Mouse (Mus musculus) embryonic facial prominence, embryonic 14.5 days (tissue): ENCODE measurements around the gene Gpc1. TPM values are rescaled to one million over a fixed set of nuclear protein-coding genes. Genes with fewer than 3 reads are reported as not detected.
A peak's percentile ranks its signal among the peaks of the same experiment; 100 is the strongest.

ENCODE experiments used
- ATAC-seq: fragments of 200-750 bp; cut with Nextera tagmentation; 2 replicates; pipeline ENCODE4 v1.8.0; 2017; ENCODE audit warnings: low read depth, moderate number of reproducible peaks, moderate TSS enrichment
- DNase-seq: peaks from one replicate; pipeline ENCODE4 v3.0.0-alpha.2; 2015; ENCODE audit warnings: low spot score
- H3K27ac ChIP-seq: fragments of 300-500 bp; sonication (generic); replicated peaks from 2 replicates; pipeline ENCODE4 v1.5.1; 2014; ENCODE audit warnings: low read depth, mild to moderate bottlenecking, low read length, moderate library complexity
- H3K27me3 ChIP-seq: fragments of 300-500 bp; sonication (generic); replicated peaks from 2 replicates; pipeline ENCODE4 v1.6.1; 2014; ENCODE audit warnings: low read length; ENCODE audit not compliant: control insufficient read depth, insufficient read depth
- H3K36me3 ChIP-seq: fragments of 300-500 bp; sonication (generic); 2 replicates; pipeline ENCODE4 v1.6.1; 2014; ENCODE audit warnings: low read length, mixed read lengths; ENCODE audit not compliant: control insufficient read depth, insufficient read depth
- H3K4me1 ChIP-seq: fragments of 300-500 bp; sonication (generic); 2 replicates; pipeline ENCODE4 v1.6.1; 2014; ENCODE audit warnings: antibody characterized with exemption, low read length; ENCODE audit not compliant: control insufficient read depth, insufficient read depth
- H3K4me2 ChIP-seq: fragments of 300-500 bp; sonication (generic); 2 replicates; pipeline ENCODE4 v1.6.1; 2014; ENCODE audit warnings: low read depth, mild to moderate bottlenecking, low read length, moderate library complexity, mixed read lengths
- H3K4me3 ChIP-seq: fragments of 300-500 bp; sonication (generic); 2 replicates; pipeline ENCODE4 v1.5.1; 2014; ENCODE audit warnings: low read depth, mild to moderate bottlenecking, low read length
- H3K9ac ChIP-seq: fragments of 300-500 bp; sonication (generic); 2 replicates; pipeline ENCODE4 v1.6.1; 2014; ENCODE audit warnings: low read depth, mild to moderate bottlenecking, low read length, moderate library complexity, mixed read lengths
- H3K9me3 ChIP-seq: fragments of 300-500 bp; sonication (generic); 2 replicates; pipeline ENCODE4 v1.6.1; 2016; ENCODE audit warnings: low read length; ENCODE audit not compliant: control insufficient read depth
- WGBS: fragments of 180-500 bp; shearing (Covaris S2); extraction: QIAGEN DNeasy Blood & Tissue Kit; methylation state at CpG from one replicate; pipeline ENCODE4 v1.1.7; 2014; 5-methylcytosine and 5-hydroxymethylcytosine counted together
- polyA plus RNA-seq: library from polyadenylated mRNA; unstranded; fragments of >200 nt; fragmentation: Nextera tagmentation; extraction: Ambion mirVana; gene quantifications from 2 replicates; pipeline ENCODE4 v1.2.1, GENCODE M21; 2014

Gene Gpc1
- polyA plus RNA-seq, 1 experiment from 2014 or later, result 104 TPM

GRCm38 (mm10) chr1:92840231-92840890 lies 8.9 kb downstream of the Gpc1 start:
- Histone ChIP-seq H3K4me3 (no peak overlapping the region), H3K27me3 (no peaks in the 10 kb centered on the region), H3K4me1 (0 out of 2 replicates have a peak, but pooled peaks cover 6% of the 10 kb centered on the region), H3K4me2 (no peak overlapping the region), H3K9ac (no peak overlapping the region), H3K9me3 (no peaks in the 10 kb centered on the region), H3K27ac (no peak overlapping the region), H3K36me3 (peaks cover 3% of the 10 kb centered on the region; the same call in 1 of the 2 replicates)
- ATAC-seq, result no peak
- WGBS, result 83% methylated on average over 8 of the region's 8 CpGs
- DNase-seq, result no peak

DNA sequence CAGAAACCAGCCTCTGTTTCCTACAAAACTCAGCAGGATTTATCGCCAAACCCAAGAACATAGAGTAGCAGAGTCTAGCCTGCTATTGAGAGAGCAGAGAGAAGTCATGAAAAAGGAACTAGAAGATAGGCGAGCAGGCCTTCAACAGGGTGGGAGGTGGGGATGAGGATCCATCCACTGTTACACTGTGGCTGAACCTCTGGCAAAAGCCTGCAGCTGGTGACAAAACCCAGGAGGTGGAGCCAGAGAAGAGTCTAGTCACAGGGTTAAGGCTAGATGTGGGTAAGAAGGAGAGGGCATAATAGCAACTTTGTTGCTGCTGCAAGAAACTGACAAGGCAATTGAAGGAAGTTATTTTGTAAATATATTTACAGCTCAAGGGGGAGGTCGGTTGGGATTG lies 10.0 kb downstream of the Gpc1 start:
- no peak for ATAC-seq
- H3K27me3 ChIP-seq, result no peaks in the 10 kb centered on the region
- WGBS, result 65% methylated on average over 3 of the region's 3 CpGs

DNA sequence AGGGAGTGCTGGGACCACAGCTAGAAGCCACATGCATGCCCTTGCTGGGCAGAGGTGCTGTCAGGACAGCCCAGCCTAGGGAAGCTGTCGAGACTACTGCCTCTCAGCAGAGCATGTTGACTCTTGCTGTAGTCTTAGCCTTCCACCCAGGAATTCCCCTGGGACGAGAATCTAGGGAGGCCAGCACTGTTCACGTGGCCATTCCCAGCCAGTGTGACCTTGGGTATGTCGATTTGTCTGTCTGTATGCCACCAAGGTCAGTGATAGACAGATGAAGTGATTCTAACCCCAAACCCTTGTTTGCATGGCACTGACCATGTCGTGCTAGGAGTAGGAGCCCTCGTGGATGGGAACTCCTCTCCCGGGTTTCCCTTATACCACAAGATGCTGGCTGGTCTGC lies 14.4 kb downstream of the Gpc1 start:
- DNase-seq (no peak), ATAC-seq (no peak)
- Histone ChIP-seq H3K4me3 (no peak overlapping the region), H3K9ac (no peak overlapping the region), H3K4me1 (peaks cover 18% of the 10 kb centered on the region; the same call in 1 of the 2 replicates), H3K27me3 (no peaks in the 10 kb centered on the region), H3K4me2 (no peak overlapping the region), H3K36me3 (no peaks in the 10 kb centered on the region), H3K27ac (no peak overlapping the region), H3K9me3 (no peaks in the 10 kb centered on the region)
- 71% methylated on average over 7 of the region's 7 CpGs for WGBS

More for the DNA sequence above, 10.0 kb downstream of the Gpc1 start:
- Histone ChIP-seq H3K4me3 (no peak overlapping the region), H3K27ac (no peak overlapping the region), H3K36me3 (no peaks in the 10 kb centered on the region; the same call in 1 of the 2 replicates), H3K9ac (no peak overlapping the region), H3K4me2 (no peak overlapping the region), H3K9me3 (no peaks in the 10 kb centered on the region), H3K4me1 (0 out of 2 replicates have a peak, but pooled peaks cover 6% of the 10 kb centered on the region)
- DNase-seq, result no peak

GRCm38 (mm10) chr1:92847873-92848839 lies 16.7 kb downstream of the Gpc1 start:
- Histone ChIP-seq H3K9me3 (no peaks in the 10 kb centered on the region), H3K27ac (peak overlapping the region; percentile 10; the same call in 1 of the 2 replicates), H3K36me3 (peaks cover 1% of the 10 kb centered on the region; the same call in 1 of the 2 replicates), H3K27me3 (no peaks in the 10 kb centered on the region), H3K4me3 (peak overlapping the region; percentile 39), H3K4me2 (peak overlapping the region; percentile 63), H3K9ac (peak overlapping the region; percentile 41), H3K4me1 (peaks cover 18% of the 10 kb centered on the region; the same call in 1 of the 2 replicates)
- DNase-seq (peak; percentile 69), ATAC-seq (peak; percentile 68)
- WGBS, result 13% methylated on average over 41 of the region's 41 CpGs

GRCm38 (mm10) chr1:92849491-92849890 lies 18.0 kb downstream of the Gpc1 start:
- DNase-seq (no peak), ATAC-seq (no peak)
- peak overlapping the region; percentile 63 for H3K4me2 ChIP-seq
- H3K4me3 ChIP-seq, result no peak overlapping the region
- 0 out of 2 replicates have a peak overlapping the region, but pooled peaks have one; percentile 5 for H3K27ac ChIP-seq
- WGBS, result 64% methylated on average over 2 of the region's 2 CpGs
- H3K27me3 ChIP-seq, result no peaks in the 10 kb centered on the region
- peaks cover 13% of the 10 kb centered on the region; the same call in 1 of the 2 replicates for H3K36me3 ChIP-seq
- peak overlapping the region; percentile 41; the same call in 1 of the 2 replicates for H3K9ac ChIP-seq
- H3K9me3 ChIP-seq, result no peaks in the 10 kb centered on the region
- peaks cover 18% of the 10 kb centered on the region; the same call in 1 of the 2 replicates for H3K4me1 ChIP-seq

DNA sequence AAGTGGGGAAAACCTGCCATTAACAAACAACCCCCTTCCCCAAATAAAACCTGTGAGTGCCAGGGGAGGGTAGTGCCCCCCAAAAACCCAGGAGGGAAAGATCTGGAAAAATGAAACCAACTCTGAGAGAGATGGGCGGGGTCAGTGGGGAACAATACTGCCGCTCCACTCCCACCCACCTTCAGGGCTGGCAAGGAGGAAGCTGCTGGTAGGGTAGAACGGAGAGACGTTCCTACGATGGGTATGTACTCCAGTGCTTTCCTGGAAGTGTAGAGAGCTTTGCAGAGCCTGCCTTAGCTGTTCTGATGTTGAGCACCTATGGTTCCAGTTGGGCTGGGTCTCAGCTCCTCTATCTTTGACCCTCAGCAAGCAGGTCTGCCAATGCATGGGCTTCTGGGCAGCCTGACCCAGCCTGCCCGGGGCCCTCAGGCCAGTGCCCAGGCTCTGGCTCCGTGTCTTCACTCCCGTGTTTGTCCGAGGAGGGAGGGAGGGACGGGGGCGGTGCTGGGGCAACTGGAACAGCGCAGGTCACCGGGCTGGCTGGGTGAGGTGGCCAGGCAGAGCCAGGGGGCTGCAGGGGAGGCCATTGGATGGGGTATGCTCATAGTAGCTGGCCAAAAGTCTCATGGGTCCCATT lies 18.6 kb downstream of the Gpc1 start:
- Histone ChIP-seq H3K4me1 (peaks cover 18% of the 10 kb centered on the region; the same call in 1 of the 2 replicates), H3K9me3 (no peaks in the 10 kb centered on the region), H3K9ac (no peak overlapping the region), H3K4me3 (no peak overlapping the region), H3K36me3 (peaks cover 19% of the 10 kb centered on the region; the same call in 1 of the 2 replicates), H3K27ac (no peak overlapping the region), H3K4me2 (peak overlapping the region; percentile 63), H3K27me3 (no peaks in the 10 kb centered on the region)
- no peak for DNase-seq
- WGBS, result 50% methylated on average over 12 of the region's 13 CpGs
- ATAC-seq, result no peak

DNA sequence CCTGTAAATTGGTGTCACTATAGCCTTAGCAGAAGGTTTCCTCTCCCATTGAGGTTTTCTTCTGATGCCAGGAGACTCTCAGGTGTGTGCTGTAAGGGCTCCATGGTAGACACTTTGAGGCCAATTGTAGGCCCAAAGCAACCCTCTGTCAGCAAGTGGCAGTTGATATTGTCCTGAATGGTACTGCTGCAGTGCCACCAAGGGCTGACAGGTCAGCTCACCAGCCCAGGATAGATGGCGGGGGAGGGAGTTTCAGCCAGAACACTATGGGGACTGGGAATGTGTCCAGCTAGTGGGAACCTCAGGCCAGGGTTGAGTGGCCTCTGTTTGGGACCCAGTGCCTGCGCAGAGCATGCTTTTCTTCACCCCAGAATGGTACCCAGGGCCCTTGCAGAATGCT lies 21.0 kb downstream of the Gpc1 start:
- 85% methylated on average over 2 of the region's 2 CpGs for WGBS
- peaks cover 42% of the 10 kb centered on the region for H3K36me3 ChIP-seq

GRCm38 (mm10) chr1:92861503-92861902 lies 30.1 kb downstream of the Gpc1 start:
- ATAC-seq (no peak), DNase-seq (no peak)
- Histone ChIP-seq H3K9me3 (no peaks in the 10 kb centered on the region), H3K9ac (no peak overlapping the region), H3K36me3 (peaks cover 36% of the 10 kb centered on the region), H3K4me3 (no peak overlapping the region), H3K4me1 (no peaks in the 10 kb centered on the region), H3K27ac (no peak overlapping the region), H3K4me2 (no peak overlapping the region), H3K27me3 (no peaks in the 10 kb centered on the region)
- WGBS, result 69% methylated on average over 6 of the region's 6 CpGs

More for the DNA sequence above, 21.0 kb downstream of the Gpc1 start:
- Histone ChIP-seq H3K27me3 (no peaks in the 10 kb centered on the region), H3K4me1 (peaks cover 18% of the 10 kb centered on the region; the same call in 1 of the 2 replicates), H3K9ac (no peak overlapping the region), H3K4me2 (no peak overlapping the region), H3K4me3 (no peak overlapping the region), H3K9me3 (no peaks in the 10 kb centered on the region), H3K27ac (no peak overlapping the region)
- ATAC-seq (no peak), DNase-seq (no peak)
